Mouse (Mus musculus): ENCODE data around the gene Igf1.

GRCm38 (mm10) chr10:87915782-87916181, 57.7 kb downstream of the Igf1 start:
- TF ChIP-seq POLR2A (IDR thresholded peaks at IDR 0.05; ENCODE audit: borderline replicate concordance, insufficient read depth, low read length), result no peak
- no peak for TF ChIP-seq CTCF (IDR thresholded peaks at IDR 0.05; ENCODE audit: borderline replicate concordance, insufficient read depth, low read depth, low read length)
